Mouse (Mus musculus): ENCODE measurements at regions not wholly inside any gene's neighbourhood (a gene's known extent, or its start where the extent isn't known, plus 50 kb on each side); places are given as distances from the start of the nearest gene placed in this dataset.

DNA sequence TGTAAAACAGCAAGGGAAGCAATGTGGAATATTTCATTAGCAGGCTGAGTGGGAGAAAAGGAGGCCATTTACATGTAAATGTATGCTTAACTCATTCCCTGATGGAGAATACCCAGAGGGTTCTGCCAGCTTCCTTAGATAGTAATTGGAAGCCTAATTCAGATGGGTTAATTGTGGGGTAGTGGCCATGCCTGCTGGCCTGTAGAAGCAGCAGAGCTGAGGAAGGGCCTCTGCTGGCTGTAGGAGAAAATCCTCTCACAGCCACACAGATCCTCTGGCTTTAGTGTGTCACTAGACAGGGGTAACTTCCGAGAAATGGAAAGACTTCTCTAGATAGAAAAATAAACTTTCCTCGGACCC lies 1588.7 kb upstream of the Got2 start:
- H3K36me3 ChIP-seq (ENCODE audit: insufficient read depth, low read length): no peaks in the 10 kb centered on the region
- H3K9ac ChIP-seq (replicated peaks; ENCODE audit: low read depth): no peak overlapping the region
- no peaks in the 10 kb centered on the region for H3K4me1 ChIP-seq (ENCODE audit: insufficient read depth, low read depth, low read length)
- ATAC-seq: no peak
- no peak for DNase-seq (ENCODE audit: low spot score)
- TF ChIP-seq EP300 (IDR thresholded peaks at IDR 0.05) (no peak), CTCF (IDR thresholded peaks at IDR 0.05) (no peak)
- no peak overlapping the region for H3K4me3 ChIP-seq (ENCODE audit: low read depth, low read length)
- no peaks in the 10 kb centered on the region for H3K9me3 ChIP-seq (ENCODE audit: low read length)
- no peaks in the 10 kb centered on the region for H3K27me3 ChIP-seq (replicated peaks; ENCODE audit: insufficient read depth, low read length)
- H3K27ac ChIP-seq (ENCODE audit: low read length): no peak overlapping the region
- no peak overlapping the region for H3K4me2 ChIP-seq (replicated peaks; ENCODE audit: low read depth, low read length)
- 53% methylated on average over 2 of the region's 2 CpGs for WGBS

DNA sequence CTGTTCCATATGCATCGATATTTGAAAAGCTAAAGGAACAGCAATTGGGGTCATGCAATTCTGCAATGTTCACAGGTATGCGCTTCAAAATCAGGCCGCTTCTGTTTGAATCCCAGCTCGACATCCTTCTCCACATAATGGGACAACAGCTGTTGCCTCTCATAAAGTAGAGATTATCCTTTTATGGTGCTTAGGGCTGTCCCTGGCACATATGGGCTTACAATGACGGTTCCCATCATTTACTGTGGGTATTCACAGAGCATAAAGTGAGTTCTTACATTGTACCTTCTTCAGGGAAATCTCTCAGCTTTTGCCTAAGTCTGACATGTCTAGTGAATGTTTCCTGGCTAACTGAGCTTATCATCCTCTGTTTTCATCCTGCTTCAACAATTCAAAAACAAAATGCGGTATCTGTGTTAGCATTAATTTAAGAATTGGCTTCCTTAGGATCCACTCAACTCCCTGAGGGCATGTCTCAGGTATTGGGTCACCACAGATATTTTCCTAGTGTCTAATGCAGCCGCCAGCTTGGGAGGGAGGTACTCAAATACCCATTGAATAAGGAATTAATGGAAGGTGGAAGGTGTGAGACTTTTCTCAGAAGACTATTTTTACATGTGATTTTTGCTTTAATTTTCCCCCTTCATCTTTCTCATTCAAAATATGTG lies 1588.2 kb upstream of the Got2 start:
- DNase-seq (ENCODE audit: low spot score) (no peak), ATAC-seq (no peak)
- no peak overlapping the region for H3K4me3 ChIP-seq (ENCODE audit: low read depth, low read length)
- H3K9me3 ChIP-seq (ENCODE audit: low read length): no peaks in the 10 kb centered on the region
- H3K27ac ChIP-seq (ENCODE audit: low read length): no peak overlapping the region
- H3K36me3 ChIP-seq (ENCODE audit: insufficient read depth, low read length): no peaks in the 10 kb centered on the region
- H3K4me2 ChIP-seq (replicated peaks; ENCODE audit: low read depth, low read length): no peak overlapping the region
- 82% methylated on average over 7 of the region's 7 CpGs for WGBS
- H3K27me3 ChIP-seq (replicated peaks; ENCODE audit: insufficient read depth, low read length): no peaks in the 10 kb centered on the region
- no peak for TF ChIP-seq EP300 (IDR thresholded peaks at IDR 0.05)
- no peak for TF ChIP-seq CTCF (IDR thresholded peaks at IDR 0.05)
- H3K4me1 ChIP-seq (ENCODE audit: insufficient read depth, low read depth, low read length): no peaks in the 10 kb centered on the region
- no peak overlapping the region for H3K9ac ChIP-seq (replicated peaks; ENCODE audit: low read depth)

DNA sequence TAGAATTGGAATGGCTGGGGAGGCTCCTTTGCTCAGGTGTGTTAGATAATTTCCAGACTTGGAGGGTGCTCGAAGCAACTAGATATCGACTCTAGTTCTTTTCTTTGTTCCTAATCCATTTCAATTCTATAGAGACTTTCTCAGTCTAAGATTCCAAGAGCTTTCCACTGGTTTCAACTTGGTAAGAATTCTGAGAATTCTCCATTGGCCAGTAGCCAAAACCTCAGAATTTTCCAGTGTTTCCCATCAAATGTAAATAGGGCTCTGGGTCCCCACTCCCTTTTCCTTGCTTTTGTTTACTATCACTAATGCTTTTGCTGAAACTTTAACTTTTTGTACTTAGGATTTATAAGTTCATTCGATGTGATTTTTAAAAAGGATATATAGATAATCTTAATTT lies 1585.0 kb upstream of the Got2 start:
- no peak overlapping the region for H3K4me3 ChIP-seq (ENCODE audit: low read depth, low read length)
- H3K27me3 ChIP-seq (replicated peaks; ENCODE audit: insufficient read depth, low read length): no peaks in the 10 kb centered on the region
- H3K4me1 ChIP-seq (ENCODE audit: insufficient read depth, low read depth, low read length): no peaks in the 10 kb centered on the region
- H3K36me3 ChIP-seq (ENCODE audit: insufficient read depth, low read length): no peaks in the 10 kb centered on the region
- H3K9ac ChIP-seq (replicated peaks; ENCODE audit: low read depth): no peak overlapping the region
- 56% methylated on average over 3 of the region's 3 CpGs for WGBS
- H3K4me2 ChIP-seq (replicated peaks; ENCODE audit: low read depth, low read length): no peak overlapping the region
- DNase-seq (ENCODE audit: low spot score) (no peak), ATAC-seq (no peak)
- H3K9me3 ChIP-seq (ENCODE audit: low read length): no peaks in the 10 kb centered on the region
- H3K27ac ChIP-seq (ENCODE audit: low read length): no peak overlapping the region
- no peak for TF ChIP-seq CTCF (IDR thresholded peaks at IDR 0.05)
- no peak for TF ChIP-seq EP300 (IDR thresholded peaks at IDR 0.05)

DNA sequence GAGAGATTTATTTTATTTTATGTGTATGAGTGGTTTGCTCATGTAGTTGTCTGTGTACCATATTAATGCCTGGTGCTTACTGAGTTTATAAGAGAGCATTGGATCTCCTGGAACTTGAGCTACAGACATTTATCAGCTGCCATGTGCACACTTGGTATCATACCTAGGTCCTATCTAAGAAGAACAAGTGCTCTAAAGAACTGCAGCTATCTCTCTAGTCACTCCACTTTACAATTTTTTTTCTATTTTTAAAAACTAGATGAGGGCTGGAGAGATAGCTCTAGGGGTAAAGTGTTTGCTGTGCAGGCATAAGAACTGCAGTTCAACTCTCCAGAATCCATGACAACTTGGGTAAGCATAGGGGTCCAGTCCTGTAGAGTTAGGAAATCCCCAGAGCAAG lies 1573.1 kb upstream of the Got2 start:
- Histone ChIP-seq H3K4me2 (replicated peaks; ENCODE audit: low read depth, low read length) (no peak overlapping the region), H3K36me3 (ENCODE audit: insufficient read depth, low read length) (no peaks in the 10 kb centered on the region), H3K9me3 (ENCODE audit: low read length) (no peaks in the 10 kb centered on the region), H3K9ac (replicated peaks; ENCODE audit: low read depth) (no peak overlapping the region), H3K4me1 (ENCODE audit: insufficient read depth, low read depth, low read length) (no peaks in the 10 kb centered on the region), H3K4me3 (ENCODE audit: low read depth, low read length) (no peak overlapping the region), H3K27me3 (replicated peaks; ENCODE audit: insufficient read depth, low read length) (no peaks in the 10 kb centered on the region), H3K27ac (ENCODE audit: low read length) (no peak overlapping the region)
- TF ChIP-seq EP300 (IDR thresholded peaks at IDR 0.05) (no peak), CTCF (IDR thresholded peaks at IDR 0.05) (no peak)
- DNase-seq (ENCODE audit: low spot score): no peak
- no peak for ATAC-seq

DNA sequence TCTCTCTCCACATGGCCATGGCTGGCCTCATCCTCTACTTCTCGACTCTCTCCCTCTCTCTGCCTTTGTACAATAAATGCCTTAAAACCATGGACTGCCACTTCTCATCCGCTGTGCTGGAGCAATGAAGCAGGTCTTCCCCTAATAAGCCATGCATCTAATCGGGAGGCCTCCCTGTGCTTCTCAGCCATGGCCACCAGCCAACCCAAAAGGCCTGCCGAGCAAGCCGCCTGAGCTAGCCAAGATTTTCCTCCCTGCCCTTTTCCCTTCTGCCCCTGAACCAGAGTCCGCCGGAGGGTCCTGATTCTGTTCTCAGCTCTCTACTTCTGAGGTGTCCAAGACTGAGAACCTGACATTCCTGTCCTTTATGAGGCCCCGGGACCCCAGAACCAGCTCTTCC lies 1559.3 kb upstream of the Got2 start:
- DNase-seq (ENCODE audit: low spot score) (no peak), ATAC-seq (no peak)
- 86% methylated on average over 8 of the region's 8 CpGs for WGBS
- no peak overlapping the region for H3K27ac ChIP-seq (ENCODE audit: low read length)
- TF ChIP-seq CTCF (IDR thresholded peaks at IDR 0.05) (no peak), EP300 (IDR thresholded peaks at IDR 0.05) (no peak)
- no peaks in the 10 kb centered on the region for H3K27me3 ChIP-seq (replicated peaks; ENCODE audit: insufficient read depth, low read length)
- H3K36me3 ChIP-seq (ENCODE audit: insufficient read depth, low read length): no peaks in the 10 kb centered on the region
- H3K4me2 ChIP-seq (replicated peaks; ENCODE audit: low read depth, low read length): no peak overlapping the region
- H3K9ac ChIP-seq (replicated peaks; ENCODE audit: low read depth): no peak overlapping the region
- H3K9me3 ChIP-seq (ENCODE audit: low read length): no peaks in the 10 kb centered on the region
- H3K4me3 ChIP-seq (ENCODE audit: low read depth, low read length): no peak overlapping the region
- H3K4me1 ChIP-seq (ENCODE audit: insufficient read depth, low read depth, low read length): no peaks in the 10 kb centered on the region

DNA sequence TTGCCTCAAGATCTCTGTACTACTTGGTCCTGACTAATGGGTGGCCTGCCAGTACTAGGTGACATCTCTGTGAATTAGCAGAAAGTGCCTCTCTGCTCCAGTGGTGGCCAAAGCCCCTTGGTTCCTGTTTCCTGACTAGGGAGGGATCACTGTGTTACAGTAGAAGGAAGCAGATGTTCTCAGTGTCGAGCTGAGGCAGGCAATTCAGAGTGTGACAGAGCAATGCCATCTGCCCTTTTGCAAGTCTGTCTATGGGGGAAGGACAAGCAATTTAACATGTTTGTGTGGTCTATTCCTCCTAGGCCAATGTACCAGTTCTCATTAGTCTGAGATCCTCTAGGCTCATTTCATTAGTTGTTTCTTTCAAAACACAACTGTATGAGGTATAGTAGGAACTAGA lies 1553.1 kb upstream of the Got2 start:
- H3K9me3 ChIP-seq (ENCODE audit: low read length): no peaks in the 10 kb centered on the region
- no peak overlapping the region for H3K4me3 ChIP-seq (ENCODE audit: low read depth, low read length)
- H3K27ac ChIP-seq (ENCODE audit: low read length): no peak overlapping the region
- ATAC-seq: no peak
- peak; percentile 19 for DNase-seq (ENCODE audit: low spot score)
- no peaks in the 10 kb centered on the region for H3K36me3 ChIP-seq (ENCODE audit: insufficient read depth, low read length)
- H3K4me1 ChIP-seq (ENCODE audit: insufficient read depth, low read depth, low read length): no peaks in the 10 kb centered on the region
- H3K9ac ChIP-seq (replicated peaks; ENCODE audit: low read depth): no peak overlapping the region
- H3K27me3 ChIP-seq (replicated peaks; ENCODE audit: insufficient read depth, low read length): no peaks in the 10 kb centered on the region
- no peak overlapping the region for H3K4me2 ChIP-seq (replicated peaks; ENCODE audit: low read depth, low read length)
- WGBS: 13% methylated on average over 1 of the region's 1 CpGs
- TF ChIP-seq EP300 (IDR thresholded peaks at IDR 0.05) (no peak), CTCF (IDR thresholded peaks at IDR 0.05) (no peak)

DNA sequence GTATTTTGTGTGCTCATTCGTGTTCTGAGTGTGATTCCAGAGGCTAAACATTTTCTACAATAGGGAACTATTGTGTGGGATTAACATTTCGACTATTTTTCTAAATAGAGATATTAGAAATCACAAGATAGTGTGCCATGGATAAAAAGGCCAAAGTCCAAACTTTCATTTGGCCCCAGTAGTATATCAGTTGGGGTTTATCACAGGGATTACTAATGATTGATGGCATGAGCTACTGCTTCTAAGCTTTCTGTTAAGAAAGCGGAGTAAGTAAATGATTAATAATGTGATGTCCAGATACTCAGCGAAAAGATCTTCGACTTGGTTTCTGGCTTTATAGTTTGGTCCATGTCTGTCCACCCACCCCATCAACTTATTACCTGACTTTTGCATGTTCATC lies 1545.2 kb upstream of the Got2 start:
- Histone ChIP-seq H3K36me3 (ENCODE audit: insufficient read depth, low read length) (no peaks in the 10 kb centered on the region), H3K4me1 (ENCODE audit: insufficient read depth, low read depth, low read length) (no peaks in the 10 kb centered on the region), H3K9ac (replicated peaks; ENCODE audit: low read depth) (no peak overlapping the region), H3K9me3 (ENCODE audit: low read length) (no peaks in the 10 kb centered on the region), H3K4me2 (replicated peaks; ENCODE audit: low read depth, low read length) (no peak overlapping the region), H3K4me3 (ENCODE audit: low read depth, low read length) (no peak overlapping the region), H3K27me3 (replicated peaks; ENCODE audit: insufficient read depth, low read length) (no peaks in the 10 kb centered on the region), H3K27ac (ENCODE audit: low read length) (no peak overlapping the region)
- no peak for TF ChIP-seq CTCF (IDR thresholded peaks at IDR 0.05)
- no peak for TF ChIP-seq EP300 (IDR thresholded peaks at IDR 0.05)
- ATAC-seq: no peak
- 58% methylated on average over 5 of the region's 5 CpGs for WGBS
- no peak for DNase-seq (ENCODE audit: low spot score)
